Mouse (Mus musculus) forebrain, embryonic 12.5 days (tissue): ENCODE data around the gene Acin1. TPM values are rescaled to one million over a fixed set of nuclear protein-coding genes. Genes with fewer than 3 reads are reported as not detected.
A peak's percentile ranks its signal among the peaks of the same experiment; 100 is the strongest.
"Not testable (repeated sequence)": the region's sequence is repeated elsewhere in the genome, so short reads cannot be mapped to it uniquely, and the experiment has no call there.

ENCODE experiments used
- ATAC-seq: fragments of 200-750 bp; cut with Nextera tagmentation; 2 replicates; pipeline ENCODE4 v1.8.0; 2017; ENCODE audit warnings: moderate TSS enrichment; ENCODE audit not compliant: low FRiP score
- H3K27ac ChIP-seq: fragments of 300-500 bp; sonication (generic); 2 replicates; pipeline ENCODE4 v1.5.1; 2016; ENCODE audit warnings: mild to moderate bottlenecking
- H3K27me3 ChIP-seq: fragments of 300-500 bp; sonication (generic); 2 replicates; pipeline ENCODE4 v1.6.1; 2016; ENCODE audit warnings: mild to moderate bottlenecking
- H3K36me3 ChIP-seq: fragments of 300-500 bp; sonication (generic); replicated peaks from 2 replicates; pipeline ENCODE4 v1.6.1; 2016; ENCODE audit warnings: mild to moderate bottlenecking
- H3K4me1 ChIP-seq: fragments of 300-500 bp; sonication (generic); 2 replicates; pipeline ENCODE4 v1.6.1; 2016
- H3K4me2 ChIP-seq: fragments of 300-500 bp; sonication (generic); 2 replicates; pipeline ENCODE4 v1.6.1; 2016; ENCODE audit warnings: mild to moderate bottlenecking, moderate library complexity
- H3K4me3 ChIP-seq: fragments of 300-500 bp; sonication (generic); replicated peaks from 2 replicates; pipeline ENCODE4 v1.5.1; 2016; ENCODE audit warnings: mild to moderate bottlenecking
- H3K9ac ChIP-seq: fragments of 300-500 bp; sonication (generic); 2 replicates; pipeline ENCODE4 v1.6.1; 2016; ENCODE audit warnings: mild to moderate bottlenecking
- H3K9me3 ChIP-seq: fragments of 300-500 bp; sonication (generic); 2 replicates; pipeline ENCODE4 v1.6.1; 2016
- WGBS: fragments of 180-500 bp; shearing (Covaris S2); methylation state at CpG from one replicate; pipeline ENCODE4 v1.1.7; 2016; 5-methylcytosine and 5-hydroxymethylcytosine counted together
- polyA plus RNA-seq: library from polyadenylated mRNA; unstranded; fragments of >200 nt; fragmentation: Nextera tagmentation; extraction: Ambion mirVana; gene quantifications from 2 replicates; pipeline ENCODE4 v1.2.1, GENCODE M21; 2016

Gene Acin1
- polyA plus RNA-seq, 1 experiment from 2014 or later: 188 TPM

GRCm38 (mm10) chr14:54617152-54617896 lies 69.4 kb downstream of the Acin1 start:
- Histone ChIP-seq H3K4me3 (peak overlapping the region; percentile 88), H3K4me1 (peaks cover 11% of the 10 kb centered on the region), H3K9me3 (no peaks in the 10 kb centered on the region), H3K9ac (peak overlapping the region; percentile 90), H3K4me2 (peak overlapping the region; percentile 75), H3K27me3 (no peaks in the 10 kb centered on the region), H3K36me3 (peaks cover 35% of the 10 kb centered on the region), H3K27ac (peak overlapping the region; percentile 76)
- ATAC-seq: peak; percentile 51; the same call in 1 of the 2 replicates
- 1% methylated on average over 38 of the region's 38 CpGs for WGBS

- Histone ChIP-seq H3K4me3 (no peak overlapping the region), H3K9me3 (no peaks in the 10 kb centered on the region), H3K9ac (no peak overlapping the region), H3K27me3 (no peaks in the 10 kb centered on the region), H3K27ac (no peak overlapping the region), H3K4me1 (peaks cover 11% of the 10 kb centered on the region), H3K36me3 (peaks cover 40% of the 10 kb centered on the region), H3K4me2 (peak overlapping the region; percentile 75)
- WGBS: 92% methylated on average over 16 of the region's 16 CpGs
- ATAC-seq: no peak
Measured at GRCm38 (mm10) chr14:54616226-54616825, 70.4 kb downstream of the Acin1 start.

- ATAC-seq: not testable (repeated sequence)
- 93% methylated on average over 16 of the region's 16 CpGs for WGBS
Measured at GRCm38 (mm10) chr14:54614130-54614529, 72.6 kb downstream of the Acin1 start.

DNA sequence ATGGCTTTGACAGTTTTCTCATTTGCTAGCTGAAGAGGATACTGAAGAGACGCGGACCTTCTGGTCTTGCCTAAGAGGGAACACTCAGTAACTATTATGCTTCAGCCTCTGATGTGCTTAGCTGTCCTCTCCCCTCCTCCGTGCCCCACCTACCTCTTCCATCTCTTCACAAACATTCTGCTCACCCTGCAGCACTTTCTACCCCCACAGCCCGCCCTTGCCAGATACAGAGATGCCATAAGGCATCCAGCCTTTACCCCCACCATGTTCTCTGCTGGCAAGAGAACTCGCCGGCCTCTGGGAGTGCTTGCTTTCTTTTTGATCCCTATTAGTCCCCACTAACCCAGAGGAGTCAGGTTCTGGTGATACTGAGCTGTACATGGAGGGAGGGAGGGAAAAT lies 76.1 kb downstream of the Acin1 start:
- Histone ChIP-seq H3K4me1 (peaks cover 6% of the 10 kb centered on the region; the same call in 1 of the 2 replicates), H3K27ac (peak overlapping the region; percentile 32; the same call in 1 of the 2 replicates), H3K4me3 (no peak overlapping the region), H3K27me3 (no peaks in the 10 kb centered on the region), H3K4me2 (no peak overlapping the region), H3K36me3 (peaks cover 31% of the 10 kb centered on the region), H3K9me3 (no peaks in the 10 kb centered on the region), H3K9ac (no peak overlapping the region)
- ATAC-seq: no peak
- WGBS: 85% methylated on average over 6 of the region's 6 CpGs

More at GRCm38 (mm10) chr14:54614130-54614529, 72.6 kb downstream of the Acin1 start:
- not testable (repeated sequence) for H3K27ac ChIP-seq, H3K4me2 ChIP-seq, H3K9ac ChIP-seq, H3K9me3 ChIP-seq, H3K4me3 ChIP-seq, H3K27me3 ChIP-seq
- Histone ChIP-seq H3K36me3 (peaks cover 40% of the 10 kb centered on the region), H3K4me1 (peaks cover 11% of the 10 kb centered on the region)

DNA sequence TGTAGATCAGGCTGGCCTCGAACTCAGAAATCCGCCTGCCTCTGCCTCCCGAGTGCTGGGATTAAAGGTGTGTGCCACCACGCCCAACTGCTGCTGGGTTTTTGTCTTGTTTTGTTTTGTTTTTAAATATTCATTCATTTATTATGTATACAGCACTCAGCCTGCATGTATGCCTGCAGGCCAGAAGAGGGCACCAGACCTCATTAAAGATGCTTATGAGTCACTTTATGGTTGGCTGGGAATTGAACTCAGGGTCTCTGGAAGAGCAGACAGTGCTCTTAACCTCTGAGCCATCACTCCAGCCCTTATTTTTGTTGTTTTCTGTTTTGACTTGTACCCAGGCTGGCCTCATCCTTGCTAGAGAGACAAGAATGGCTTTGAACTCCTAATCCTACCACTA lies 76.8 kb downstream of the Acin1 start:
- no peak overlapping the region for H3K4me2 ChIP-seq
- 71% methylated on average over 4 of the region's 4 CpGs for WGBS
- H3K27ac ChIP-seq: no peak overlapping the region
- no peak for ATAC-seq
- no peak overlapping the region for H3K9ac ChIP-seq
- peaks cover 24% of the 10 kb centered on the region for H3K36me3 ChIP-seq
- peaks cover 8% of the 10 kb centered on the region for H3K4me1 ChIP-seq
- H3K4me3 ChIP-seq: no peak overlapping the region
- H3K27me3 ChIP-seq: no peaks in the 10 kb centered on the region
- H3K9me3 ChIP-seq: no peaks in the 10 kb centered on the region

GRCm38 (mm10) chr14:54609245-54609644 lies 77.5 kb downstream of the Acin1 start:
- Histone ChIP-seq H3K9ac (no peak overlapping the region), H3K4me2 (no peak overlapping the region), H3K4me3 (no peak overlapping the region), H3K27me3 (no peaks in the 10 kb centered on the region), H3K36me3 (peaks cover 17% of the 10 kb centered on the region), H3K4me1 (peaks cover 15% of the 10 kb centered on the region), H3K9me3 (no peaks in the 10 kb centered on the region), H3K27ac (no peak overlapping the region)
- WGBS: 75% methylated on average over 4 of the region's 4 CpGs
- ATAC-seq: no peak

DNA sequence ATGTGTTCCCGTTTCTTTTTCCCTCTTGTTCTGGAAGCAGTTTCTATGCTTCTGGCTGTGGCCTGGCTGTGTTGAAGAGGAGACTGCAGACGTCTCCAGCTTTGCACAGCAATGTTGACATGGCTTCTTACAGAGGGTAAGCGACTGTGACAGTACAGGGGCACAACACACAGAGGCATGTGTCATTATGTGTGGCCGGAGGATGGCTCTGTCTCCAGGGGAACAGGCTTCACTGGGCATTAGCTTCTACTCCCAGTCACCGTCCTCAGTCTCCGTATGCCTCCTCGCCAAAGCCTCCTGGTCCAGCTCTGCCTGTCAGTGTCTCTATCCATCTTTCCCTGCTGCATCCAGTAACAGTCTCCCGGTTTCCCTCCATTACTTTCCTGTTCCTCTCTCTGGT lies 79.5 kb downstream of the Acin1 start:
- H3K36me3 ChIP-seq: peaks cover 5% of the 10 kb centered on the region
- no peaks in the 10 kb centered on the region for H3K27me3 ChIP-seq
- no peak overlapping the region for H3K9ac ChIP-seq
- WGBS: 59% methylated on average over 8 of the region's 8 CpGs
- H3K9me3 ChIP-seq: no peaks in the 10 kb centered on the region
- H3K27ac ChIP-seq: no peak overlapping the region
- peaks cover 28% of the 10 kb centered on the region for H3K4me1 ChIP-seq
- ATAC-seq: no peak
- H3K4me3 ChIP-seq: no peak overlapping the region
- no peak overlapping the region for H3K4me2 ChIP-seq

GRCm38 (mm10) chr14:54605752-54606321 lies 80.9 kb downstream of the Acin1 start, which contains the start of gene 4931414P19Rik:
Gene 4931414P19Rik, minus strand, starts transcription at chr14:54605993.
- Histone ChIP-seq H3K9ac (peak within 1 kb of the TSS; percentile 68), H3K27ac (peak within 1 kb of the TSS; percentile 70), H3K27me3 (no peaks in the 10 kb centered on the region), H3K9me3 (no peaks in the 10 kb centered on the region), H3K4me1 (peaks cover 29% of the 10 kb centered on the region), H3K4me3 (peak within 1 kb of the TSS; percentile 51), H3K4me2 (peak within 1 kb of the TSS; percentile 62), H3K36me3 (no peaks in the 10 kb centered on the region)
- peak; percentile 59 for ATAC-seq
- under 1% methylated on average over 38 of the region's 39 CpGs for WGBS

DNA sequence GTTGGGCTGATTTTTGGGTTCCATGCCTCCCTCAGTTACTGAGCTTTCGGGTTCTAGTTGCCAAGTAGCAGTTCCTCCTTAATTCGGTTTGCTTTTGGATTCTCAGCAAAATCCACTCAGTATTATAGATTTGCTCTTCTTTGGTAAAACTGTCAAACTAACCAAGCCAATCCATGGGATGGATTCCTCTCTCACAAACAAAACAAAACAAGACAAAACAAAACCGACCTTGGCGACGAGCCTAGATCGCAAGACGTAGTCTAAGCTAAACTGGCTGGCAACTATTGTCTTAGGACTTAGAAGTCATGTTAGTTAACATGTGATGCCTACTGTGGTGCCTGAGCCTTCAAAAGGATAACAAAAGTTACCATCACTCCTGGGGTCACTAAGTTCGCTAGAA lies 83.0 kb downstream of the Acin1 start:
- Histone ChIP-seq H3K27me3 (no peaks in the 10 kb centered on the region), H3K4me3 (peak overlapping the region; percentile 67), H3K4me2 (peak overlapping the region; percentile 55), H3K9me3 (no peaks in the 10 kb centered on the region), H3K36me3 (no peaks in the 10 kb centered on the region), H3K4me1 (peaks cover 29% of the 10 kb centered on the region), H3K27ac (peak overlapping the region; percentile 92), H3K9ac (0 out of 2 replicates have a peak overlapping the region, but pooled peaks have one; percentile 78)
- WGBS: 86% methylated on average over 8 of the region's 8 CpGs
- ATAC-seq: no peak

- Histone ChIP-seq H3K4me1 (peaks cover 29% of the 10 kb centered on the region), H3K27ac (peak overlapping the region; percentile 92), H3K27me3 (no peaks in the 10 kb centered on the region), H3K36me3 (no peaks in the 10 kb centered on the region; the same call in 1 of the 2 replicates), H3K9me3 (no peaks in the 10 kb centered on the region), H3K9ac (peak overlapping the region; percentile 78), H3K4me3 (peak overlapping the region; percentile 67), H3K4me2 (peak overlapping the region; percentile 55)
- under 1% methylated on average over 46 of the region's 46 CpGs for WGBS
- ATAC-seq: peak; percentile 100
Measured at GRCm38 (mm10) chr14:54603038-54603654, 83.6 kb downstream of the Acin1 start.

DNA sequence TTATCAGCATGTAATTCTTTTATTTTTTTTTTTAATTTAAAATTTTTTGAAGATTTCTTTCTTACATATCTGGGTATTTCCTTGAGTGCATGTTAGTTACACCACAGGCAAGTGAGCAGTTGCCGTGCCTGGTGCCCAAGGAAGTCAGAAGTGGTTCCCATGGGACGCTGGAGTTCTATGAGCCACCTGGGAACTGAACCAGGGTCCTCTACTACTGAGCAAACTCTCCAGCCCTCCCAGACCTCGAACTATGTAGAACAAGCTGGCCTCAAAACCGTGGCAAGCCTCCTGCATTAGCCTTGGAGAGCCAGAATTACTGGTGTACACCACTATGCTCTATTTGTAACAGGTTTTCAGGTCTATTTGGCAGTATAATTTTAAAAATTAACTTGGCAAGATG lies 84.1 kb downstream of the Acin1 start:
- 49% methylated on average over 4 of the region's 4 CpGs for WGBS
- Histone ChIP-seq H3K36me3 (no peaks in the 10 kb centered on the region; the same call in 1 of the 2 replicates), H3K4me3 (peak overlapping the region; percentile 67), H3K4me1 (peaks cover 29% of the 10 kb centered on the region), H3K27me3 (no peaks in the 10 kb centered on the region), H3K4me2 (peak overlapping the region; percentile 55), H3K27ac (peak overlapping the region; percentile 92), H3K9ac (peak overlapping the region; percentile 78), H3K9me3 (no peaks in the 10 kb centered on the region)
- ATAC-seq: peak; percentile 15; the same call in 1 of the 2 replicates

DNA sequence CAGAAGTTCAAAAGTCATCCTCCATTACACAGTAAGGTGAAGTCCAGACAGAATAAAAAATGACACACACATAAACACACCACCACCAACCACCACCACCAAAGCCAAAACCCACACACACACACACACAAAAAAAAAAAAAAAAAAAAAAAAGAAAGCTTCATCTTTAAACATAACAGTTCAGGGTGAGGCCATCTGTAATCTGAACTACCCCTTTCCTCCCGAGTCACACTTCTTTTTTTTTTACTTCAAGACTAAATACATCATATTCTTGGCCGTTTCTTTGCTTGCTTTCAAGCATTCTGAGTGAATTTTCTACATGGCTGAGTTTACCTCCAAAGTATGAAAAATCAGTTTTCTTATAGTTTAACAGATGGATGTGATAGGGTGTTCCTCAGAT lies 85.1 kb downstream of the Acin1 start:
- Histone ChIP-seq H3K4me1 (peaks cover 29% of the 10 kb centered on the region), H3K36me3 (peaks cover 2% of the 10 kb centered on the region; the same call in 1 of the 2 replicates), H3K27ac (no peak overlapping the region), H3K4me2 (no peak overlapping the region), H3K9me3 (no peaks in the 10 kb centered on the region), H3K9ac (no peak overlapping the region), H3K4me3 (no peak overlapping the region), H3K27me3 (no peaks in the 10 kb centered on the region)
- ATAC-seq: no peak
- WGBS: 80% methylated on average over 2 of the region's 2 CpGs
